Mouse (Mus musculus) mouse trophoblast stem cell (cell line): ENCODE data around the gene Dennd5b.

Experiments used
- in situ Hi-C, 2 experiments: fragments of 300-500 bp; cut with MseI, MboI; formaldehyde crosslinking; loops; 2 replicates in 1 of 2; 3 replicates in 1 of 2; pipeline ENCODE4 v1.15.1; 2025

Gene Dennd5b

DNA sequence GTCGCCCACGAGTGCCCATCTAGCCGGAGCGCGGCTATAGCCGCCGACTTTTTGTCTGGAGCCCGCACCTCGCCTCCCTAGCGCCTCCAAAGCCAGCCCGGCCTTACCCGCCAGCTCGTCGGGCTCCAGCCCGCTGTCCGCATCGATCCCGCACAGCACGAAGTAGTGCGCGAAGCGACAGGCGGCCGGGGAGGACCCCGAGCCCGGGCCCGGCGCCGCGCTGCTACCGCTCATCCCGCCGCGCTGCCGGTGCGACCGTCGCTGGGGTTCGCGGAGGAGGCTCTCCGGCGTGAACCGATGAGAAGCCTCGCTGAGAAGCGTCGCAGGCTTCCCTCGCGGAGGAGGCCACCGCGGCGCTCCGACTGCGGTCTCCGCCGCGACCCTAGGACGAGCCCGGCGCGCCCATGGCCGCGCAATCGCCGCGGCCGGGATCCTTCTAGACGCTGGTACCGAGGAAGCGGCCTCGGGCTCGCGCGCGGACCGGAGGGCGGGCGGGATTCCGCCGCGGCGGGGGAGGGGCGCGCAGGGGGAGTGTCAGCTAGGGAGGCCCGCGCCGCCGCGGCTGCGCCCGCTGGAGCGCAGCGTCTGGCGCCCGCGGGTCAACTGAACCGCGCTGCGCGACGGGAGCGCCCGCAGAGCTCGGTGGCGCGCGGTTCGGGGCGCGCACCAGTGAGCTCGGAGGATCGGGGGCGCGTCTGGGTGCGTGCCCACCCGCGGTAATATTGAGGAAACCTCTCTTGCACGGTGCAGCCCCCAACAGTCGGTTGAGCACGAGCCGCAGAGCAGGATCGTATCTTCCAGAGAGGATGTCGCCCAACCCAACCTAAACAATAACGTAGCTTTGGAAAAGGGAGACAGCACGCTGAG is at the start of gene Dennd5b:
Gene Dennd5b (minus strand): TSS at position 605 of the 867 bp plus-strand sequence.
- in situ Hi-C loops: no loop called here

DNA sequence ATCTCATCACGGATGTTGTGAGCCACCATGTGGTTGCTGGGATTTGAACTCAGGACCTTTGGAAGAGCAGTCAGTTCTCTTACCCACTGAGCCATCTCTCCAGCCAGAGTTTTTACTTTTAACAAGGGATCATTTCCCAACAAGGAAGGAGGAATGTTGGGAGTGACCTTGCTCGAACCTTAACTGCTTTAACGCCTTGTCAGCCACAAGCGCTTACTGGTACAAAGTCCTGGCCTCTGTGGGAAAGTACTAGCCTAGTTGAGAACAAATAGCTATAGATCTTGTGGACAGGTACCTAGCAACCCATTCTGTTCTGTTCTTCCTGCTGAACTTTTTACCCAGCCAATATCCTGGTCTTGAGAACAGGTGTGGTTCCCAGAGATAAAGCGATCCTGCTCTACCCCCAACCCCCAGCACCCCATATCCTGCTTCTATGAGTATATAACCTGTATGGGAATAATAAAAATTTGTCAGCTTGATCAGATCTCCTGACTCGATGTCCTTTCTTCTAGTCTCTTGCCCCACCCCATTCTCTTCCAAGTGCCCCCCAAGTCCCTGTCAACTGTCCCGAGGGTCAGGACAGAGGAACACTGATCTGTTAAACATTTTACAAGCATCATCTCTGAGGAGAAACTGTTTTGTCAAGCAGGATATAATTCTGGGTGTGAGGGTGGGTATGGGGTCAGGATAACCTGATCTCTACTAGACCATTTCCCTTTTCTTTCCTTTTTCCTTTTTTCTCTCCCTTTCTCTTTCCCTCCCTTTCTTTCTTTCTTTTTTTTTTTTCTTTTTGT is 47.2 kb upstream of the Dennd5b start:
- in situ Hi-C loops: no loop called here

- in situ Hi-C loops: no loop called here
These were observed 43.7 kb upstream of the Dennd5b start for GRCm38 (mm10) chr6:149145143-149145542.

- in situ Hi-C loops: no loop called here
These were observed 40.1 kb upstream of the Dennd5b start for GRCm38 (mm10) chr6:149141393-149142173.

GRCm38 (mm10) chr6:149139471-149139870 is 38.0 kb upstream of the Dennd5b start, which contains the start of gene Etfbkmt:
TSS of gene Etfbkmt (plus strand) at chr6:149139849.
- in situ Hi-C loops: no loop called here

GRCm38 (mm10) chr6:149139011-149139410 is 37.5 kb upstream of the Dennd5b start:
- in situ Hi-C loops: no loop called here

- in situ Hi-C loops: no loop called here
These were observed 36.5 kb upstream of the Dennd5b start for GRCm38 (mm10) chr6:149137936-149138335.

GRCm38 (mm10) chr6:149135631-149136030 is 34.2 kb upstream of the Dennd5b start:
- in situ Hi-C loops: no loop called here

- in situ Hi-C loops: no loop called here
These were observed 33.1 kb upstream of the Dennd5b start for GRCm38 (mm10) chr6:149134391-149135150.

GRCm38 (mm10) chr6:149132311-149133077 is 31.0 kb upstream of the Dennd5b start:
- in situ Hi-C loops: no loop called here

DNA sequence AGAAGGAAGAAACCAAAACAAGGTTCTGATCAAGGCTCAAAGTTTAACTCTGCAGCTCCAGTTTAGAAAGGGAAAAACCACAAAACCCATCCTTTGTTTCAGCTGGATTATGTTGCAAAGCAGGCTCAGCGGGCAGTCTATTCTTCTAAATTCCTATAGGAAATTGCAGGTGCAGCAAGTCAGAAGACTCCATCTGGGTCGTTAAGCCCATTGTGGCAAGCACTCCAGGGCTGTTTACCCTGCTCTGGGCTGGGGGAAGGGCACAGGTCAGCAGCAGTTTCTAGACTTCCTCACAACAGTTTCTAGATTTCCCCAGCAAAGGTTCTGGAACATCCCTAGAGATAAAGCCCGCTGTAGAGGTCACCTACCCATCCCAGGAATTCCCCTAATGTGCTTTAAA is 29.6 kb upstream of the Dennd5b start:
- in situ Hi-C loops: no loop called here

GRCm38 (mm10) chr6:149129870-149130269 is 28.4 kb upstream of the Dennd5b start, which contains the start of gene Gm10203:
TSS of gene Gm10203 (plus strand) at chr6:149130170.
- in situ Hi-C loops: loop anchor here (5.0 kb wide), 1 partner anchor 247 kb away; no protein-coding TSS in a partner anchor

- in situ Hi-C loops: loop anchor here (5.0 kb wide), 1 partner anchor 251 kb away; no protein-coding TSS in a partner anchor
These were observed 25.2 kb upstream of the Dennd5b start for GRCm38 (mm10) chr6:149126675-149127074.

DNA sequence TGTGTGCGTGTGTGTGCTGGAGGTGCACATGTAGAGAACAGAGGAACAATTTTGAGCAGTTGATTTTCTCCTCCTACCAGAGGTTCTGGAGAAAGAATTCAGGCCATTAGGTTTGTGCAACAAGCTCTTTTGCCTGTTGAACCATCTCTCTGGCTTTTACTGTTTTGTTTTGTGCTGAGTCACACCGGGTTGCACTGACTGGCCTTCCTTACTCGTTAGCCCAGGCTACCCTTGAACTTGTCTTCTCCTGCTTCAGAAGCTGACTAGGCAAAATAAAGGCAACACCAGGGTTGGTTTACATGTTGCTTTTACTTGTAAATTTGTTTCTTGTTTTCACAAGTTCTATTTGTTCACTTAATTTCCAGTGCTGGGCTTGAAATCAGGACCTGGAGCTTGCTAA is 21.6 kb upstream of the Dennd5b start:
- in situ Hi-C loops: no loop called here

GRCm38 (mm10) chr6:149119853-149120252 is 18.4 kb upstream of the Dennd5b start:
- in situ Hi-C loops: loop anchor here (5.0 to 10.0 kb wide), 2 partner anchors 105 to 108 kb away; no protein-coding TSS in a partner anchor

DNA sequence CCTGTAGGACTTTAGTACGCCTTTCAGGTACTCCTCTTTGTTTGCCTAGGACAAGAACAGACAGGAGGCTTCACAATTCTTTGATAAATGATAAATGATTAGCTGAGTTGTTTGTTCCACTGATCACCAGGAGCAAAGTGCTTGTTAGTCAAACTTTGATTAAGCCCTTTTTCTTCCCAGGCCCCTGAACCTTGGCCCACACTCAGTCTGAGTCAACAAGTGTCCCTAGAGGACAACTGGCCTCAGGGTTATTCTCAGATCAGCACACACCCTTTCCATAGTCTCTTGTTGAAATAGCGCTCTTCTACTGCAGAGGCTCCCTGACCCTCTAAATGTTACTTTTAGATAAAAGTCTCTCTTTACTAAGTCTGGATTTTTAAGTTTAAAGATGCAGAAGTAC is 17.5 kb upstream of the Dennd5b start:
- in situ Hi-C loops: loop anchor here (5.0 to 10.0 kb wide), 2 partner anchors 104 to 107 kb away; no protein-coding TSS in a partner anchor

- in situ Hi-C loops: loop anchor here (5.0 to 10.0 kb wide), 2 partner anchors 102 to 105 kb away; no protein-coding TSS in a partner anchor
These were observed 15.5 kb upstream of the Dennd5b start for GRCm38 (mm10) chr6:149116992-149117391.

- in situ Hi-C loops: no loop called here
These were observed 7.4 kb upstream of the Dennd5b start for GRCm38 (mm10) chr6:149108909-149109308.

GRCm38 (mm10) chr6:149107615-149108014 is 6.1 kb upstream of the Dennd5b start:
- in situ Hi-C loops: no loop called here

- in situ Hi-C loops: no loop called here
These were observed 2.0 kb upstream of the Dennd5b start for GRCm38 (mm10) chr6:149103451-149103850.
